29 mouse cellular contexts compared by ENCODE assay signal in the genomic region with DNA sequence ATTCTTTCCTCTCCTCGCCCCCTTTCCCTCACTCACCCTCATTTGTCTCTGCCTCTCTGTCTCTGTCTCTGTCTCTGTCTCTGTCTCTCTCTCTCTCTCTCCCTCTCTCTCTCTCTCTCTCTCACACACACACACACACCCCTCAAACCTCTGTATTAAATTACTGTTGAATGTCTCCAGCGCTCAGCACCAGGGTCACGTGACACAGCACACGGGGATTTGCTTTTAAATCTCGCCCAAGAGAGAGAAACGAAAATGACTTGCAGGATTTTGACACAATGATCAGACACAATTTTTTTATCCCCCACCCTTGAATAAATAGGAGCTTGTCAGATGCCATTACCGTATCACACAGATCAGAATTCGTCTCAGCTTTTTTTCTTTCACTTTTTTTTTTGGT.
DNase-seq lines count a peak whose midpoint lies in the region; ATAC-seq and TF ChIP-seq lines count a peak whose summit lies in the region.
"Had no signal": no experiment of that assay in that cellular context is flagged by ENCODE, and none has a peak within 500 bp of the region (broad histone marks: within the 10 kb centered on the region; RNA-seq: fewer than 3 reads in every experiment).

No protein-coding gene starts in this region.

- no peak overlapping the region for H3K27ac ChIP-seq in kidney, postnatal 0 days
- H3K27ac ChIP-seq in embryonic facial prominence, embryonic 14.5 days (replicated peaks; ENCODE audit: low read depth, low read length) = no peak overlapping the region
- H3K27ac ChIP-seq: forebrain, embryonic 13.5 days; heart, embryonic 10.5 days; heart, embryonic 15.5 days; hindbrain, embryonic 12.5 days; layer of hippocampus, adult 2 months; left cerebral cortex, adult 2 months; limb, embryonic 15.5 days; liver, embryonic 13.5 days; midbrain, embryonic 10.5 days had no signal

- WGBS in kidney, postnatal 0 days = 39% methylated on average over 8 of the region's 8 CpGs
- 26% methylated on average over 8 of the region's 8 CpGs for WGBS in embryonic facial prominence, embryonic 14.5 days

- H3K27me3 ChIP-seq in kidney, postnatal 0 days (ENCODE audit: insufficient read depth, low read length) = no peaks in the 10 kb centered on the region
- no peaks in the 10 kb centered on the region for H3K27me3 ChIP-seq in embryonic facial prominence, embryonic 14.5 days (replicated peaks; ENCODE audit: control insufficient read depth, insufficient read depth, low read length)
- H3K27me3 ChIP-seq: forebrain, embryonic 13.5 days; heart, embryonic 15.5 days; hindbrain, embryonic 12.5 days; liver, embryonic 13.5 days had no signal

- no peak overlapping the region for H3K9ac ChIP-seq in kidney, postnatal 0 days (ENCODE audit: low read depth, low read length)
- H3K9ac ChIP-seq in embryonic facial prominence, embryonic 14.5 days (ENCODE audit: low read depth, low read length) = no peak overlapping the region
- H3K9ac ChIP-seq: forebrain, embryonic 13.5 days; heart, embryonic 15.5 days; hindbrain, embryonic 12.5 days; limb, embryonic 15.5 days; liver, embryonic 13.5 days had no signal

- H3K4me1 ChIP-seq in kidney, postnatal 0 days (replicated peaks; ENCODE audit: insufficient read depth, low read length) = no peaks in the 10 kb centered on the region
- H3K4me1 ChIP-seq in embryonic facial prominence, embryonic 14.5 days (ENCODE audit: control insufficient read depth, insufficient read depth, low read length) = 0 out of 2 replicates have a peak, but pooled peaks cover 3% of the 10 kb centered on the region
- H3K4me1 ChIP-seq: forebrain, embryonic 13.5 days; heart, embryonic 10.5 days; heart, embryonic 15.5 days; hindbrain, embryonic 12.5 days; limb, embryonic 15.5 days; liver, embryonic 13.5 days; midbrain, embryonic 10.5 days had no signal

- ATAC-seq in kidney, postnatal 0 days (replicated peaks; ENCODE audit: low FRiP score, low read depth) = no peak
- no peak for ATAC-seq in embryonic facial prominence, embryonic 14.5 days (ENCODE audit: low read depth)
- ATAC-seq: forebrain, embryonic 13.5 days; intestine, embryonic 16.5 days had no signal

- DNase-seq in kidney, postnatal 0 days (ENCODE audit: low spot score) = no peak
- DNase-seq in kidney, postnatal 14 days = no peak
- DNase-seq in retina, postnatal 1 day = peak; percentile 7
- no peak for DNase-seq in retina, embryonic 14.5 days (ENCODE audit: low spot score)
- peak; percentile 77 for DNase-seq in embryonic facial prominence, embryonic 14.5 days (ENCODE audit: low spot score)
- no peak for DNase-seq in spleen, postnatal 10 days (ENCODE audit: low spot score in 2 of 2)
- DNase-seq in neural tube, embryonic 10.5 days (ENCODE audit: extremely low spot score, low spot score) = no peak
- DNase-seq: adrenal gland, adult 8-10 months; B cell, adult 2 months; cerebellum, adult 8-10 months; gastrocnemius, postnatal 25 days; kidney, adult 8-10 months; kidney, postnatal 36 days; liver, embryonic 13.5 days; lung, adult 18-20 months; lung, postnatal 10 days; right cerebral cortex, postnatal 4 days; thymus, adult 2 months; thymus, postnatal 4 days had no signal

- H3K4me3 ChIP-seq in kidney, postnatal 0 days (replicated peaks; ENCODE audit: low read depth, low read length) = no peak overlapping the region
- no peak overlapping the region for H3K4me3 ChIP-seq in embryonic facial prominence, embryonic 14.5 days (ENCODE audit: low read depth, low read length)
- H3K4me3 ChIP-seq: forebrain, embryonic 13.5 days; heart, embryonic 10.5 days; heart, embryonic 15.5 days; hindbrain, embryonic 12.5 days; layer of hippocampus, adult 2 months; left cerebral cortex, adult 2 months; limb, embryonic 15.5 days; liver, embryonic 13.5 days; midbrain, embryonic 10.5 days had no signal

- H3K36me3 ChIP-seq in kidney, postnatal 0 days (ENCODE audit: insufficient read depth, low read length) = no peaks in the 10 kb centered on the region
- H3K36me3 ChIP-seq in embryonic facial prominence, embryonic 14.5 days (ENCODE audit: control insufficient read depth, insufficient read depth, low read length) = no peaks in the 10 kb centered on the region
- H3K36me3 ChIP-seq: G1E; heart, embryonic 10.5 days; heart, embryonic 15.5 days; hindbrain, embryonic 12.5 days; limb, embryonic 15.5 days; liver, embryonic 13.5 days; midbrain, embryonic 10.5 days had no signal

- no peak for TF ChIP-seq CTCF in kidney, postnatal 0 days (IDR thresholded peaks at IDR 0.05; ENCODE audit: low read depth)

- 0 out of 2 replicates have a peak overlapping the region, but pooled peaks have one; percentile 2 for H3K4me2 ChIP-seq in kidney, postnatal 0 days (ENCODE audit: low read length)
- H3K4me2 ChIP-seq in embryonic facial prominence, embryonic 14.5 days (ENCODE audit: low read depth, low read length) = peak overlapping the region; percentile 23; the same call in 1 of the 2 replicates
- H3K4me2 ChIP-seq: forebrain, embryonic 13.5 days; heart, embryonic 15.5 days; hindbrain, embryonic 12.5 days; limb, embryonic 15.5 days; liver, embryonic 13.5 days had no signal

- H3K9me3 ChIP-seq in kidney, postnatal 0 days (replicated peaks; ENCODE audit: low read length) = no peaks in the 10 kb centered on the region
- H3K9me3 ChIP-seq in embryonic facial prominence, embryonic 14.5 days (ENCODE audit: control insufficient read depth, low read length) = no peaks in the 10 kb centered on the region
- H3K9me3 ChIP-seq: forebrain, embryonic 13.5 days; heart, embryonic 10.5 days; heart, embryonic 15.5 days; hindbrain, embryonic 12.5 days; limb, embryonic 15.5 days; liver, embryonic 13.5 days; midbrain, embryonic 10.5 days had no signal

Comparison
In these comparisons a context has a peak if more than half of its experiments do, and no peak if none do; other contexts are left out.
1. DNase-seq: peak in retina, postnatal 1 day (single experiment) and embryonic facial prominence, embryonic 14.5 days (single experiment); none in kidney, postnatal 0 days (single experiment), kidney, postnatal 14 days (single experiment), retina, embryonic 14.5 days (single experiment), spleen, postnatal 10 days (0 of 2) and neural tube, embryonic 10.5 days (single experiment).